Mouse (Mus musculus) embryonic fibroblast, embryonic 13.5 days (primary cell): ENCODE data around the gene Gas1.

ENCODE experiments used
- CTCF ChIP-seq: IDR thresholded peaks from 2 replicates; pipeline ENCODE4 v1.5.1; 2011; ENCODE audit warnings: mild to moderate bottlenecking, control low read depth, low read length, moderate library complexity, borderline replicate concordance; ENCODE audit not compliant: insufficient read depth
- POLR2A ChIP-seq: IDR thresholded peaks from 2 replicates; pipeline ENCODE4 v1.6.1; 2011; ENCODE audit warnings: low read depth, mild to moderate bottlenecking, control low read depth, low read length, moderate library complexity

DNA sequence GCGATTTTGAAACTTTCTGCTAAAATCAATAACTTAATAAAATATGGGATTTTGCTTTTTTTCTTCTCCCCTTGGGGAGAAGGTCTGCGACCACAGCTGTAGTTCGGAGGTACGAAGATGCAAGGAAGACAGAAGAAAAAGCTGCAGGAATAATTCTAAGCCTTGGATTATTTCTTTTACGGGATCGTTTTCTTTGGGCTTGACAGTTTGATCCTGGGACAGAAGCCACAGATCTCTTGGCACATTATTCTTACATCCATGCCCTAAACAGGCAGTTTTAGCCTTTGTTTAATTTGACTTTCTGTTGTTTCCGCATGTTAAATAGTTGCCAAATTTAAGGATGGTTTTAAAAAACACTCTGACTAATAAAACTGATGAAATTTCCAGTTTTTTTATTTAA, 52.7 kb downstream of the Gas1 start:
- TF ChIP-seq POLR2A (no peak), CTCF (no peak)
